Mouse (Mus musculus) pancreas, adult 10 weeks (tissue): Measurements from ENCODE around the gene St8sia2. TPM values are rescaled to one million over a fixed set of nuclear protein-coding genes. Genes with fewer than 3 reads are reported as not detected.

Experiments used
- polyA plus RNA-seq: library from polyadenylated mRNA; stranded (reverse); fragments of 350-450 nt; fragmentation: Illumina TruSeq; extraction: RNeasy Lipid Tissue Mini Kit (QIAGEN cat#74804); gene quantifications from one replicate; pipeline ENCODE4 v1.2.3, GENCODE M21; 2015; ENCODE audit warnings: low read depth, low replicate concordance; ENCODE audit not compliant: insufficient read depth

Gene St8sia2
- polyA plus RNA-seq, result 1.00 TPM

DNA sequence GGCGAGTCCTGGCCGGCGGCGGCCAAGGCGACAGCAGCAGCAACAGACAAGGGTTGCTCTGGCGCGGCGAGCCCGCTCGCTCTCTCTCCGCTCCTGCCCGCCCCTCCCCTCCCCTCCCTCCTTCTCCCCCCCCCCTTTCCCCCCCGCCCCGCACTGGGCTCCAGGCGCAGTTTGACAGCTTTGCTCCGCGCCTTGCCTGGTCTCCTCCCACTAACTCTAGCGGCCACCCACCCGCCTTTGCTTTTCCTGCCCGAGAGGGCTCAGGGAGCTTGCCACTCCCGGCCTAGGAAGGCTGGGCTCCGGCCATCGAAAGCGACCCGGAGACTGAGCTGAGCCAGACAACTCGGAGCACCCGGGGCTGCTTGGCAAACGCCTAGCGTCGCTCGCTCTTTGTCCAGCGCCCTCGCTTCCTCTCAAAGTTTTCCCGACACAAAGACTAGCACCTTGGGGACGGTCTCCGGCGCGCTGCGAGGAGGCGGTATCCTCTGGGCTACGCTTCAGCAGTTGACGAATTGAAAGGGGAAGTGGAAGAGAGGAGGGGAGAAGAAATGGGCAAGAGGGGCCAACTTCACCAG is at the start of gene St8sia2:
Gene St8sia2, minus strand, starts transcription at position 90 of the 575 bp plus-strand sequence.

